Mouse (Mus musculus) adrenal gland, adult 18-20 months (tissue): ENCODE data around the gene Pik3r2. TPM values are rescaled to one million over a fixed set of nuclear protein-coding genes. Genes with fewer than 3 reads are reported as not detected.

Experiments used
- DNase-seq, 2 experiments: peaks; one replicate each; pipeline ENCODE4 v3.0.0; 2021 to 2022; ENCODE audit warnings: low spot score in 2 of 2
- total RNA-seq, 2 experiments: library from RNA; stranded (reverse); gene quantifications; 1 replicate in 1 of 2; 2 replicates in 1 of 2; pipeline ENCODE4 v1.2.3; 2021

The Pik3r2 gene
- total RNA-seq, 2 experiments from 2014 or later, result 30.5 to 36.5 TPM

DNA sequence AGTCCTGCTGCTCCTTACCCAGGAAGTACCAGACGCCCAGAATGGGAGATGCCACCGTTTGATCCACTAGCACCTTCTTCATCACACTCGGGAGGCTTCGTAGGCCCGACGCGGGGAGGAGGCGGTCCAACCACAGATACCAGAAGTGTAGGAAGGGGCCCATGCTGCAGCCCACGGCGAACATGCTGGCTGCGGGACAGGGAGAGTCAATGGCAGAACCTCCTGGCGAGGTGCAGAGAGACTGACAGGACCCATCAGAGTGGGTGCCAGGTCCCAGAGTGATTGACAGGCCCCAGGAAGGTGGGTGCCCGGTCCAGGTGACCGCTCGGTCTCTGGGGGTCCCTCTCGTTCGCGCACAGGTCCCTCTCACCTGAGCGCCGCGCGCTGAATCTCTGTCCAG is 16.2 kb downstream of the Pik3r2 start:
- no peak for DNase-seq

DNA sequence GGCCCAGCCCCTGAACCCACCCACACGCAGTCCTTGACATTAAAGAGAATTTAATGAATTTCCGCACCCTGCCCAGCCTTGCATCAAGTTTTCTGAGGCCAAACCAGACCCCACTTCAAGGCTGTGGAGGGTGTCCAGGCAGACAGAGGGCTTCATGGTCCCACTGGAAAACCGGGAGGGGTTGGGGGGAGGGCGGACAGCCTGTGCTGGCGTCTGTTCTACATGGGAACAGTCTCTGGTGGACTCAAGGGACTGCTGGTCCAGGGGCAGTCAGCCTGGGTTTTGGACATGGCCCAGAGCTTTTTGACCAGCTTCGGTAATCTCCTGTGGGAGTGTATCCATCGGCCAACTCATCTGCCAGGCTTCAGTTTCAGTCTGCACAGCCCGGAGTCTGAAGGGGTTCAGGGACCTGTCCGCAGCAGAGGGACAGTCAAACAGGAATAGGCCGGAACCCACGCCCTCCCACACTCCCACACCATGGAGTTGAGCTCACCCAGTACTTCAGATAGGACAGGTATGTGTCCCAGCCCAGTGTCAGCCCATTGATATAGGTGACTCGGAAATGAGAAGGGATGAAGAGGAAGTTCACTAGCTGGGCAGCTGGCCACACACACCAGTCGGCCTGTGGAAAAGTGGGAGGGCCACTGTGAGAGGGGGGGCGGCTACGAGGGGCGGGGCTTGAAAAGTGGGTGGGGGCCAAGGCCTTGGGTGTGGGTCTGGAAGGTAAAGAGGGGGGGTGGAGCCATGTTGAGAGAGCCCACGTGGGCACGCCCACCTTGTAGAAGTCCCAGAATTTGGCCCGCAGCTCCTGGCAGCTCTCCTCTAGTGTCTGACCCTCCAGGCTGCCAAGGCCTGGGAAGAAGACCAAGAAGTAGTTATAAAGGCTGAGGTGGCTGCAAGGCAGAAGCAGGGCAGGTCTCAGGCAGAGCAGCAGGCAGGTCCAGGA is 17.6 kb downstream of the Pik3r2 start:
- peak; percentile 51 to 58 for DNase-seq

DNA sequence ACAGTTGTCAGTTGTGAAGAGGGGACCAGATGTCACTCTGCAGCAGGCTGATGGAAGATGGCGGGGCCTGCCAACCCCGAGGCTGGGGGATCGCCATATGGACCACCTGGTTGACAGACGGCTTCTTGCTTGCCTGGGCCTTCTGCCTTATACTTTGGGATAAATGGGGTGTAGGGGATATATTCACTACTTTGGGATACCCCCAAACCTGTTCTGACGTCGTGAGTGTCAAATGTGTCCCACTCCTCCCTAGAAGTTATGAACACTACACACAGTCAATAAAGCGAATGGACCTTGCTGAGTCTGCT is 18.3 kb downstream of the Pik3r2 start:
- DNase-seq, result peak in 1 of 2 experiments; percentile 31

DNA sequence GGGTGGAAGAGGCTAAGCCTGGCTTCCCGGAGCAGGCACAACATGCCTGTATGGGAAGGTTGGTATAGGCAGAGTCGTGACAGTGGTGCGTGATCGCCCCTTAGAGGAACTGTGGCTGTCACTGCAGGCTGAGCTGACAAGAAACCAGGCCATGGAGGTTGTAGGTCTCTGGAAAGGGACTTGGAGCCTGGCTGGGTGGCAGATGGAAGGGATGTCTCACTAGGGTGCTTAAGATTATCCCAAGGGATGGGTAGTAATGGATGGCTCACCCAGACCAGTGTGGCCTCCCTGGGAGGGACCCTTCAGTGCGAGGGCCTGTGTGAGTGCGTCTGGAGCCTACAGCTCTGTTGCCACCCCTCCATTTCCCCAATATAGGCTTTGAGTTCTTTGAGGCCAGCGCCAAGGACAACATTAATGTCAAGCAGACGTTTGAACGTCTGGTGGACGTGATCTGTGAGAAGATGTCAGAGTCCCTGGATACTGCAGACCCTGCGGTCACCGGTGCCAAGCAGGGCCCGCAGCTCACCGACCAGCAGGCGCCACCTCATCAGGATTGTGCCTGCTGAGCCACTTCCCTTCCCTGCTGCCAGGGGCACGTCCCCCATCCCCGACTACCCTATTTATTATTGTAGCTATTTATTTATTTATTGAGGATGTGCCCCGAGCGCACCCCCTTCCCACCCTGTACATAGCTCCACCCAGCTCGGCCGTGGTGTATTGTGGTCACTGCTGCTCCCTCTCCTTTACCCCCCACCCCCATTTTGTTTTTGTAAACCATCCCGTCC is 18.8 kb downstream of the Pik3r2 start:
- DNase-seq, result peak in 1 of 2 experiments; percentile 32

DNA sequence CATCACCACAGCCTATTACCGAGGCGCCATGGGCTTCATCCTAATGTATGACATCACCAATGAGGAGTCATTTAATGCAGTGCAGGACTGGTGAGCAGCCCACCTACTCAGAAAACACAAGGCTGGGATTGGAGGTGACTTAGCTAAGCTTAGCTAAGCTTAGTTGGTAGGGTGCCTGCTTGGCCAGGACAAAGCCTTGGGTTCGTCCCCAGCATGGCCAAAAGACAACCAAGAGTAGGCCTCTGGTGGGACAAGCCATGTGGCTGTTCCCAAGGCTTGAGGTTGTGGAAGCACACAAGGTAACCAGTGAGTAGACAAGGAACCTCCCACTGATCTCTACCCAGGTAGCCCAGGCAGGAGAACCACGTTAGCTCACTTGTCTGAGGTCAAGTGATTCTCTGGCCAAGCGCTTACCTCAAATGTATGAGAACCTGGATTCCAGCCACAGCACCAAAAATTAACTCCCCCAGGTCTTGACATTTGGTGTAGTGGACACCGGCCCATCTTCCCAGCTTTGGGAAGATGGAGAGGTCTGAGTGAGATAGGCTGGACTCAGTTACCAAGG is 20.0 kb downstream of the Pik3r2 start:
- DNase-seq, result no peak

DNA sequence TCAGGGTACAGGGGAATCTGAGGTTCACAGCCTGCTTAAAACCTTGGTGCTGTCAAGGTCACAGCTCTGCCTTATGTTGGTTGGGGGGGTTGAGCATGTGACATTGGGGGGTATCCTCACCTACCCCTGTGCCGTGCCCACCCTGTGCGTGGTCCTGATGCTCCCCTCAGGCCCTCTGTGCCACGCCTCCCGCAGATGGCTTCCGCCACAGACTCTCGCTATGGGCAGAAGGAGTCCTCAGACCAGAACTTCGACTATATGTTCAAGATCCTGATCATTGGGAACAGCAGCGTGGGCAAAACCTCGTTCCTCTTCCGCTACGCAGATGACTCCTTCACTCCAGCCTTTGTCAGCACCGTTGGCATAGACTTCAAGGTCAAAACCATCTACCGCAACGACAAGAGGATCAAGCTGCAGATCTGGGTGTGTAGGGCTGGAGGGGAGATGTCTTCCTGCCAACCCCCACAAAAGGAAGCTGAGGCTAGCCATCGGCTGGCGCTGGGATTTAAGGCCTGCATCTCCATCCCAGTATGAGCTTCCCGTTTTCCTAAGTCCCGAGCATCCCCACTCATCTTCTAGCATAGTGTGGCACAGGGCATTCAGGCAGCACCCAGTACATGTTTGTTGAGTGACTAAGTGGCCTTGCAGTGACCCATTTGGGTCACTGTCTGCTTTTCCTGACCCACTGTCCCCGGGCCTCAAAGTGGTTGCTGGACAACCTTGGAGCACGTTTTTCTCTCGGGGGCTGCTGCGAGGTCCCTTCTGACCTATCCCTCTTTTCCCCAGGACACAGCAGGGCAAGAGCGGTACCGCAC is 20.6 kb downstream of the Pik3r2 start:
- DNase-seq, result peak; percentile 34 to 37

DNA sequence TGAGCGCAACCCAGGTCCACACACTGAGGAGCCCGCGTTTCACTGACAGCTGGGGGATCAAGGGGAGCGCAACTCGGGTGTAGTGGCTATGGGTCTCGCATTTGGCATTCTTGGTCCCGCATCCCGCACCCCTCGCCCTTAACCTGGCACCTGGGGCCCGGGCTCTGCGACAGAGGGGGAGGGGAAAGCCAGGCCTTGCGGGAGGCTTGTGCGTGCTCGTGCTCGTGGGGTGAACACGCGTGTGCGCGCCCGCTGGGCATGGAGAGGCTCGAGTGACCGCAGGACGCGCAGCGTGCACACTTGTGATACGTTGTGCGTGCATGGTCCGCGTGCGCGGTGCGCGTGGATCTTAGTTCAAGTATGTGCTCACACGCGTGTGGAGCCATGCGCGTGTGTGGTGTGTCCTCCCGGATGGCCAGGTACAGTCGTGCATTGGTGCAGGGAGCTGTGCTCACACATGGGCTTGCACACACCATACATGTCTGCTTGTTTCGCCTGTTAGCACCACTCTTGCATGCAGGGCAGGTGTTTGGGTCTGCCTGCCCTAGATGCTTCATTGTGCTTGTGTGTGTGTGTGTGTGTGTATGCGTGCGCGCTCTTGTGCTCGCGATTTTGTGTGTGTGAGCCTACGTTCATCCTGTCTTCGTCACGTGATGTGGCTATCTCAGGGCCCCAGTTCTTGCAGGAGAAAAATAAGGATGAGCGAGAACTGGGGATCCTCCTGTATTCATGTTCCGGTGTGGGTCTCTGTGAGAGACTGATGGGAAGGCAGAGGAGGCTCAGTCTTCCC is 21.4 kb downstream of the Pik3r2 start:
- peak; percentile 62 to 65 for DNase-seq

DNA sequence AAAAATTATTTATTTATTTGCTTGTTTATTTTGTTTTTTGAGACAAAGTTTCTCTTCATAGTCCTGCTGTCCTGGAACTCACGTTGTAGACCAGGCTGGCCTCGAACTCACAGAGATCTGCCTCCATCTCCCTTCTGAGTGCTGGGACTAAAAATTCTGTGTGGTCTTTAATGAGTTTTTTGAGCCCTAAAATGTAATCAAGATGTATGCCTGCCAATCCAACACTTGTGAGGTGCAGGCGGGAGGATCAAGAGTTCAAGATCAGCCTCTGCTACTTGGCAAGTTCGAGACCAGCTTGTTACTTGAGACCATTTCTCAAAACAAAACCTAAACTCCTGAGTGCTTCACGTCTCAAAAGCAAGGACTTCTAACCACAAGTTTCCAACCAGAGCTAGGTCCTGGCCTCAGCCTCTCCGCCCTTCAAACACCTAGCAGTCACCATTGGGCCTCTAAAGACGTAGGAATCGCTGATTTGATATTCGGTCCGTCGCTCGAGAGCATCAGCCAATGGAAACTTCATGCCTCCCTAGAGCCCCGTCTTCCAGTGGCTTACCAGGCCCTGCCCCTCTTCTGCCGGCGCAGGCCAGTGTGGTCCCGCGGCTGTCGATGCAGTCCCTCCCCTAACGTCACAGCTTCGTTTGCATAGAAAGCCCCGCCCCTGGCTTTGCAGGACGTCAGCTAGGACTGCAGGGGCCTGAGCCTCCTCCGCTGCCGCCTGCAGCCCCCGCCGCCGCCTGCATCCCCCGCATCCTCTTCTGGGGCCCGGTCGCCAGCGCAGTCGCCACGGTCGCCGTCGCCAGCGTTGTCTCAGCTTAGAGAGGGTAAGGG is 22.3 kb downstream of the Pik3r2 start, which contains the start of gene Rab3a:
Rab3a (plus strand) TSS at position 637 of the 828 bp plus-strand sequence.
- peak; percentile 83 to 86 for DNase-seq

DNA sequence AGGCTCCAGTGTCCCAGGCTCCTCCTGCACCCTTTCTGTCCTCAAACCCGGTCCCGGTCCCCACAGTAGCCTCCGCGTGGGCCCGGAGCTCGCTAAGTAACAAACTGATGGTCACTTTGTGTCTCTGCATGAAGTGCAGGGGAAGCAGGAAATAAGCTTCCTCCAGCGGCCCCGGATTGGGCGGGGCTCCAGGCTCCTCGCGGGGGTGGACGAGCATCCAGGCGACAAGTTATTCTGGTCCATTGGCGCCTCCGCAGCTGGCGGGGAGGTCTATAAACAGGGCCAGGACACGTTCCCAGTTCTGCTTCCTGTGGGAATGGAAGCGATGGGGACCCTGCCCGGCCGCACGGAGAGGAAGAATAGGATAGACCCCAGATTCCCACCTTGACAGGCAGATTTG is 23.4 kb downstream of the Pik3r2 start:
- peak; percentile 44 to 80 for DNase-seq

DNA sequence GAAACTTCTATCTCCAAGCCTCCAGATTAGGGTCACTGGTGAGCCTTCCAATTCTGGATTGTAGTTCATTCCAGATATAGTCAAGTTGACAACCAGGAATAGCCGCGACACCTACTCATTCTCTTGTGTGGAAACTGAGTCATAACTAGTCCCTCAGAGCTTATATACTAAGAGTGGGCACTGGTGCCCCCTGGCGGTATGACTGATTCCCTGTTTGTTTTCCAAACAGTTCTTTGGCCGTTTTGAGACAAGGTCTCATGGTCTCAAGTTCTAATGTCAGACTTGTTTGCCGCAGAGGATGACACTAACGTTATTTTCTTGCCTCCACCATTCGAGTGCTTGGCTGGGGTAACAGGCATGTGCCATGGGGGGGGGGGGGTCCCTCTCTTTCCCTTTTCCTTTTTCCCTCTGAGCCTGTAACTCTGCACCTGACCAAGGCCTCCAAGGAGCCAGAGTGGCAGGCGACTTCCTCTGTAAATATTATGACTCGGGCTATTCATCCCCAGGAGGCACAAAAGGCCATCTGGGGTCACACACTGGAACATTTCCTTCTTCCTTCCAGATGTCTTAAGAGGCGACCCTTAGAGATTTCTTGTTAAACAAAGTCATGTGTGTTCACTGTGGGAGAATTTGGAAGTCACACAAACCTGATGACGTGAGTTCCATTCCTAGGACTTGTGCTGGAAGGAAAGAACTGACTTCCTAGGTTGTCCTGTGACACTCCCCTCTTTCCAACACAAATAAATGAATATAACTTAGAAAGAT is 24.3 kb downstream of the Pik3r2 start:
- peak; percentile 72 to 80 for DNase-seq

DNA sequence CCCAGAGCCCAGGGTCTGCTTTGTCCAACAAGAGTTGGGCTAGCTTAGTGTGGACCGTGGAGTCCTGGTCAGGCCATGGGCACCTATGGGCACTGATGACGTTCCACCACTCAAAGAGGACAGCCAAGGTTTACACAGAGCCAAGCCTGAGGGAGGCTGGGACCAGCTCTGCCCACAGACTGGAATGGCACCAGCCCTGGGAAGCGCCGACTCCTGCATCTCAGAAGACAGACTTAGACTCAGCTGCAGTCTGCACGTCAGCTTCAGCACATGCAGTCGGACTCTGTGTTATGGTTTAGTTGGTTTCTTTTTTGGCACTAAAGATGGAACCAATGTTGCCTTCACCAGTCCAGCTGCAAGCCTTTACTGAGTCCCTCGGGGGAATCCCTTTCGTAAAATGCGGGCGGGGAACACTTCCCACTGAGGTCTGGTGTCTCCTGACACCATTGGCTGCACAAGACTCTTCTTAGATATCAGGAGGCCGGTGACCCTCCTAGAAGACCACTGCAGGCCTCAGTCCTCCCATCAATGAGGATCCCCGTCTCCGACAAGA is 26.3 kb downstream of the Pik3r2 start:
- DNase-seq, result no peak

DNA sequence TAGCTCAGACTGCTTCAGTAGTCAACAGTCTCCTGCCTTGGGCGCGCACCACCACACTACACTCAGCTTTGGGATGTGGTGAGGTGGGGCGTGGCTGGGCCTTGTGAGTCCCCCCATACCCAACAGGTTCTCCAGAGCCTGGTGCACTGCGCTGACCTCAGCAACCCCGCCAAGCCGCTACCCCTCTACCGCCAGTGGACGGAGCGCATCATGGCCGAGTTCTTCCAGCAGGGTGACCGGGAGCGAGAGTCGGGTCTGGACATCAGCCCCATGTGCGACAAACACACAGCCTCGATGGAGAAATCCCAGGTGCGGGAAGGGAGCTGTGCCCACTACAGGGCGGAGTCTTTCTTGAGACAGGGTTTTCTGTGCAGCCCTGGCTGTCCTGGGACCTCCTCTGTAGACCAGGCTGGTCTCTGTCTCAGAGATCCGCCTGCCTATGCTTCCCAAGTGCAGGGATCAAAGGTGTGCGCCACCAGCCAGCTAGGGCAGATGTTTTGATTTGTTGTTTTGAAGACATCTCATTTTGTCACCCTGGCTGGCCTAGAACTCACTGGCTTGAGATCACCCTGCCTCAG is 27.3 kb downstream of the Pik3r2 start:
- no peak for DNase-seq

DNA sequence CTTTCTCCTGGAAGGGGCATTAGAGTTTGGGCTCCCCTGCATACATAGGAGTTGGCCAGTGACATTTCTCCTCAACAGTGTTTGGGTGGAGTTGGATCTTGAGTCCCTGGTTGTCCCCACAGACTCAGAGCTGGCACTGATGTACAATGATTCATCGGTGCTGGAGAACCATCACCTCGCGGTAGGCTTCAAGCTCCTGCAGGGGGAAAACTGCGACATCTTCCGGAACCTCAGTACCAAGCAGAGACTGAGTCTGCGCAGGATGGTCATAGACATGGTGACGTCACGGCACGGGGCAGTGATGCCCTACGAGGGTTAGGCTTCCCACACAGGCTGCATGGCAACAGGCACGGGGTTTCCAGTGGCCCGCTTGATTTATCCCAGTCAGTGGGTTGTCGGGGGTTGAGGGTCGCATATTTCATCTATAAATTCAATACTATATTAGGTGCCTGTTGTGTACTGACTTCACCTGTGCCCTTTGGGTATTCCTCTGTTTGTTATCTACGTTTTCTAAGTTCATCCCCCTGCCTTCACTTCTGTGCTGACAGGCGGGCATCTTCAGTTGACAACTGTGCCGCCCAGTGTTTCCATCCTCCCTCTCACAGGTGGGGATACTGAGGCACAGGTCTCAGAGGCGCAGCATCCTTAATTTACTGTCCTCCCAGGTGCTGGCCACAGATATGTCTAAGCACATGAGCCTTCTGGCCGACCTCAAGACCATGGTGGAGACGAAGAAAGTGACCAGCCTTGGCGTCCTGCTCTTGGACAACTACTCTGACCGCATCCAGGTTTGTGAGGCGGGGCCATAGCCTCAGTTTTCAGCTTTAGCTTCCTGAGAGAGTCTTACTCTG is 28.0 kb downstream of the Pik3r2 start:
- no peak for DNase-seq

DNA sequence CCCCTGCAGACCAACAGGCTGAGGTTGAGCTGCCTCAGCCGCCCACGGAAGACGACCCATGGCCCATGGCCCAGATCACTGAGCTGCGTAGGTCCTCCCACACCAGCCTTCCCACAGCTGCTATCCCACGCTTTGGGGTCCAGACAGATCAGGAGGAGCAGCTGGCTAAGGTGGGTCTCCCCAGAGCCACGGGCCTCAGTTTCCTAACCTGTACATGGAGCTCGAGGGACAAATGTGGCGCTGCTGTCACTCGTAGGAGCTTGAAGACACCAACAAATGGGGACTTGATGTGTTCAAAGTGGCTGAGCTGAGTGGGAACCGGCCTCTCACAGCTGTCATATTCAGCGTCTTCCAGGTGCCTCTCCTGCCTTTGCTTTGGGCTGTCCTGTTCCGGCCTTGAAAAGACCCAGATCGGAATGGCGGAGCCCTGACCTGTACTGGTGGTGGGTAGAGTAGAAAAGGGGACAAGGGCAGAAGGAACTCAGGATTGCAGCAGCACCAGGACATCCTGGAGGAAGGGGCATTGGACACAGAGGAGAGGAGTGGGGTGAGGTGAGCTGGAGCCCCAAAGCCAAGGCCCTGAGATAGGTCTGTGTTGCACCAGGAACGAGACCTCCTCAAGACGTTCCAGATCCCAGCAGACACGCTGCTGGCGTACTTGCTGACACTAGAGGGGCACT is 29.2 kb downstream of the Pik3r2 start:
- no peak for DNase-seq

DNA sequence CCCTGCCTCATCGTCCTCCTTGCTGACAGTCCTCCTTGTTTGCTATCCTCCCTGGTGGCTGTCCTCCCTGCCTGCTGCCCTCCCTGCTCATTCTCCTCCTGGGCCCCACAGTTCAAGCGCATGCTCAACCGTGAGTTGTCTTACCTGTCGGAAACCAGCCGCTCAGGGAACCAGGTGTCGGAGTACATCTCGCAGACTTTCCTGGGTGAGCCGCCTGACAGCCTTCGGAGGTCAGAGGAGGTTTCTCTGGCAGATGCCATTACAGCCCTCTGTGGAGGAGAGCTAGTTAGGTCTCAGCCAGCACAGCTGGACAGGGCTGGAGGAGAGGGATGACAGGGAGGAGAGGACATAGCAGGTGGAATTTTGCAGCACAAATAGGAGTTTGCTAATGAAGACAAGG is 29.8 kb downstream of the Pik3r2 start:
- no peak for DNase-seq

DNA sequence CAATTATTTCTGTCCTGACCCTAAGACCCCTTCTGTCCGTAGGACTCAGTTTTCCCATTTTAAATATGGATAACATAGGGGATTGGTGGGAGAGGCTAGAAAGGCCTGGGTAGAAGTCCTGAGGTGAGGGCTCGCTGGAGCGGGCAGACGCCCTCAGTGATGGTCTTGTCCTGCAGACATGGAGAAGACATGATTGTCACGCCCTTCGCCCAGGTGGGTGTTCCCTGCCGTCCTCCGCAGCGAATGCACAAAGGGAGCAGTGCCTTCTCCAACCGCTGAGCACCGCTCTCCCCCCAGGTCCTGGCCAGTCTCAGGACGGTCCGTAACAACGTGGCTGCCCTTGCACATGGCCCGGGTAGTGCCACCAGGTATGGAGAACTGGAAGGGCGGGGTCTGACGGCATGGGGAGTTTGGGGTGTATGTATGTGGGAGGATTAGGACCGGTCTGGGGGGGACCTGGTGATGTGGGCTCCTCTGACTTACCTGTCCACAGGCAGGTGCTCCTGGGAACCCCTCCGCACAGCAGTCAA is 30.8 kb downstream of the Pik3r2 start:
- DNase-seq, result no peak
